In genomic region chr19:56980803-56981202, GRCm38 (mm10) we compare ENCODE assay signal across 17 mouse cellular contexts. TPM values are rescaled to one million over a fixed set of nuclear protein-coding genes. Genes with fewer than 3 reads are reported as not detected.
DNase-seq lines count a peak whose midpoint lies in the region; ATAC-seq lines count a peak whose summit lies in the region.
"Had no signal": no experiment of that assay in that cellular context is flagged by ENCODE, and none has a peak within 500 bp of the region (broad histone marks: within the 10 kb centered on the region; RNA-seq: fewer than 3 reads in every experiment).

No protein-coding gene starts in this region.

- DNase-seq in cerebellum, adult 11-12 months = no peak
- DNase-seq in heart, postnatal 25 days (ENCODE audit: low spot score) = no peak
- DNase-seq in right cerebral cortex, adult 2 months (ENCODE audit: low spot score in 2 of 2) = peak; percentile 29 to 41
- DNase-seq in right cerebral cortex, postnatal 4 days = no peak
- no peak for DNase-seq in thymus, postnatal 0 days (ENCODE audit: low spot score)
- DNase-seq in layer of hippocampus, adult 11-12 months (ENCODE audit: low spot score) = no peak
- DNase-seq: adrenal gland, adult 8-10 months; heart, adult 11 months; lung, postnatal 36 days; right cerebral cortex, postnatal 25 days; thymus, postnatal 14 days had no signal

- peaks cover 51% of the 10 kb centered on the region for H3K4me1 ChIP-seq in heart, embryonic 13.5 days
- H3K4me1 ChIP-seq: midbrain, embryonic 12.5 days had no signal

- intact Hi-C loops in heart, postnatal 25 days (cut with DNase I) = no loop called here

- no peak overlapping the region for H3K4me2 ChIP-seq in heart, embryonic 13.5 days
- H3K4me2 ChIP-seq: intestine, embryonic 15.5 days; limb, embryonic 12.5 days; midbrain, embryonic 12.5 days had no signal

- H3K27ac ChIP-seq in heart, embryonic 13.5 days (replicated peaks) = peak overlapping the region; percentile 70; the same call in 1 of the 2 replicates
- H3K27ac ChIP-seq: intestine, embryonic 15.5 days; limb, embryonic 12.5 days; midbrain, embryonic 12.5 days had no signal

- no peaks in the 10 kb centered on the region for H3K36me3 ChIP-seq in heart, embryonic 13.5 days
- H3K36me3 ChIP-seq: intestine, embryonic 15.5 days; limb, embryonic 12.5 days; midbrain, embryonic 12.5 days had no signal

- no peak overlapping the region for H3K9ac ChIP-seq in heart, embryonic 13.5 days
- H3K9ac ChIP-seq: intestine, embryonic 15.5 days; limb, embryonic 12.5 days; midbrain, embryonic 12.5 days had no signal

- 91% methylated on average over 2 of the region's 2 CpGs for WGBS in heart, embryonic 13.5 days

- no peak overlapping the region for H3K4me3 ChIP-seq in heart, embryonic 13.5 days
- H3K4me3 ChIP-seq: erythroblast, embryonic 14.5 days; intestine, embryonic 15.5 days; limb, embryonic 12.5 days; midbrain, embryonic 12.5 days had no signal

- H3K9me3 ChIP-seq in heart, embryonic 13.5 days = no peaks in the 10 kb centered on the region
- H3K9me3 ChIP-seq: intestine, embryonic 15.5 days; limb, embryonic 12.5 days; midbrain, embryonic 12.5 days had no signal

- no peaks in the 10 kb centered on the region for H3K27me3 ChIP-seq in heart, embryonic 13.5 days (replicated peaks)
- H3K27me3 ChIP-seq: intestine, embryonic 15.5 days; limb, embryonic 12.5 days; midbrain, embryonic 12.5 days had no signal

- ATAC-seq in cerebellum, adult (ENCODE audit: insufficient number of reproducible peaks, low FRiP score, low TSS enrichment) = peak; percentile 64; the same call in 1 of the 2 replicates
- ATAC-seq in heart, embryonic 13.5 days (ENCODE audit: extremely low read depth, insufficient number of reproducible peaks, low FRiP score, low TSS enrichment) = no peak
- ATAC-seq: intestine, embryonic 15.5 days had no signal

RNA-seq across cellular contexts. Expression of gene Afap1l2, which starts 27.2 kb away (rescaled TPM):
- 1.6 and 1.7 TPM in 2 replicates for polyA plus RNA-seq in heart, embryonic 13.5 days (2015; fragmentation: Nextera tagmentation; extraction: Ambion mirVana)
- 1 to 10 TPM; 5.0 to 5.7 TPM for total RNA-seq in heart, postnatal 25 days (2021)
- 7.0 and 8.0 TPM in 2 replicates for polyA plus RNA-seq in thymus, postnatal 0 days (2015; fragmentation: Nextera tagmentation; extraction: Ambion mirVana)
- polyA plus RNA-seq: erythroblast, embryonic 14.5 days had no signal

Comparison
In these comparisons a context has a peak if more than half of its experiments do, and no peak if none do; other contexts are left out.
1. DNase-seq: peak in right cerebral cortex, adult 2 months (2 of 2); none in cerebellum, adult 11-12 months (single experiment), heart, postnatal 25 days (single experiment), right cerebral cortex, postnatal 4 days (single experiment), thymus, postnatal 0 days (single experiment) and layer of hippocampus, adult 11-12 months (single experiment).